Comparison of ENCODE assay signal across 22 mouse cellular contexts in genomic region chr13:38548681-38549080, GRCm38 (mm10). TPM values are rescaled to one million over a fixed set of nuclear protein-coding genes. Genes with fewer than 3 reads are reported as not detected.
DNase-seq lines count a peak whose midpoint lies in the region; ATAC-seq and TF ChIP-seq lines count a peak whose summit lies in the region.
"Had no signal": no experiment of that assay in that cellular context is flagged by ENCODE, and none has a peak within 500 bp of the region (broad histone marks: within the 10 kb centered on the region; RNA-seq: fewer than 3 reads in every experiment).

No protein-coding gene starts in this region.

- no peak for TF ChIP-seq EP300 in CH12.LX (IDR thresholded peaks at IDR 0.05; ENCODE audit: low read length)

- DNase-seq in left cerebral cortex, adult 2 months (ENCODE audit: extremely low spot score in 1 of 2, low spot score in 2 of 2): no peak
- DNase-seq in left cerebral cortex, postnatal 4 days: no peak
- no peak for DNase-seq in CH12.LX (ENCODE audit: extremely low read depth)
- peak; percentile 59 for DNase-seq in ES-CJ7 (ENCODE audit: low read depth, low spot score)
- DNase-seq in limb, embryonic 10.5 days (ENCODE audit: low spot score): peak; percentile 7
- DNase-seq in right cerebral cortex, adult 18-20 months: no peak
- DNase-seq in gastrocnemius, adult 18-20 months (ENCODE audit: low spot score): no peak
- DNase-seq: cerebellum, adult 18-20 months; cerebellum, postnatal 36 days; gastrocnemius, postnatal 36 days; heart, postnatal 10 days; kidney, adult 8-10 months; kidney, postnatal 25 days; lung, postnatal 14 days; right cerebral cortex, postnatal 25 days had no signal

- intact Hi-C loops in left cerebral cortex, adult 2 months (cut with DNase I): no loop called here
- intact Hi-C loops in left cerebral cortex, postnatal 4 days (cut with DNase I): no loop called here

- H3K4me3 ChIP-seq in left cerebral cortex, adult 2 months: no peak overlapping the region
- H3K4me3 ChIP-seq in CH12.LX (replicated peaks in 1 of 3; ENCODE audit: low read depth in 2 of 3, low read length in 2 of 3, poor library complexity in 1 of 3): no peak overlapping the region
- H3K4me3 ChIP-seq in limb, embryonic 10.5 days: no peak overlapping the region
- no peak overlapping the region for H3K4me3 ChIP-seq in hindbrain, embryonic 12.5 days
- H3K4me3 ChIP-seq: hindbrain, embryonic 13.5 days; limb, embryonic 13.5 days; megakaryocyte, embryonic 14.5 days; neural tube, embryonic 15.5 days had no signal

- in situ Hi-C loops in CH12.LX (cut with MboI; ENCODE audit: low pct_ligation_motif_present, low pct_unique_long_range_greater_than_20kb, low sequenced_read_pairs): no loop called here

- peak; percentile 6; the same call in 1 of the 2 replicates for TF ChIP-seq CTCF in left cerebral cortex, adult 2 months (IDR thresholded peaks at IDR 0.05)
- peak in 1 of 2 experiments; percentile 43; a peak in 2 of 4 replicates for TF ChIP-seq CTCF in CH12.LX (conservative IDR thresholded peaks at IDR 0.05 in 1 of 2, IDR thresholded peaks at IDR 0.05 in 1 of 2; ENCODE audit: low read depth in 2 of 2, low read length in 2 of 2)

- dilution Hi-C loops in CH12.LX (cut with MboI; ENCODE audit: extremely low pct_ligation_motif_present, extremely low pct_unique_long_range_greater_than_20kb, low sequenced_read_pairs): no loop called here

- peaks cover 15 to 46% of the 10 kb centered on the region in 2 experiments for H3K4me1 ChIP-seq in CH12.LX (ENCODE audit: control insufficient read depth in 1 of 2, insufficient read depth in 2 of 2)
- H3K4me1 ChIP-seq in limb, embryonic 10.5 days: no peaks in the 10 kb centered on the region
- no peaks in the 10 kb centered on the region for H3K4me1 ChIP-seq in hindbrain, embryonic 12.5 days
- H3K4me1 ChIP-seq: hindbrain, embryonic 13.5 days; limb, embryonic 13.5 days; neural tube, embryonic 15.5 days had no signal

- 86% methylated on average over 5 of the region's 5 CpGs for WGBS in limb, embryonic 10.5 days
- WGBS in hindbrain, embryonic 12.5 days: 79% methylated on average over 5 of the region's 5 CpGs

- no peaks in the 10 kb centered on the region for H3K79me2 ChIP-seq in CH12.LX (replicated peaks; ENCODE audit: control insufficient read depth, extremely low read depth, insufficient read depth, poor library complexity, severe bottlenecking)

- H3K4me2 ChIP-seq in CH12.LX (ENCODE audit: insufficient read depth, low read depth, poor library complexity, severe bottlenecking): no peak overlapping the region
- H3K4me2 ChIP-seq in hindbrain, embryonic 12.5 days (replicated peaks): no peak overlapping the region
- H3K4me2 ChIP-seq: heart, embryonic 11.5 days; hindbrain, embryonic 13.5 days; limb, embryonic 13.5 days; neural tube, embryonic 15.5 days had no signal

- no peak overlapping the region for H3K9ac ChIP-seq in CH12.LX (ENCODE audit: insufficient read depth, low read depth)
- no peak overlapping the region for H3K9ac ChIP-seq in hindbrain, embryonic 12.5 days
- H3K9ac ChIP-seq: hindbrain, embryonic 13.5 days; limb, embryonic 13.5 days; neural tube, embryonic 15.5 days had no signal

- peaks cover 2% of the 10 kb centered on the region for H3K9me3 ChIP-seq in CH12.LX (replicated peaks; ENCODE audit: low read length)
- H3K9me3 ChIP-seq in limb, embryonic 10.5 days (replicated peaks): no peaks in the 10 kb centered on the region
- no peaks in the 10 kb centered on the region for H3K9me3 ChIP-seq in hindbrain, embryonic 12.5 days (replicated peaks)
- H3K9me3 ChIP-seq: hindbrain, embryonic 13.5 days; limb, embryonic 13.5 days; neural tube, embryonic 15.5 days had no signal

- H3K27ac ChIP-seq in left cerebral cortex, adult 2 months: no peak overlapping the region
- no peak overlapping the region for H3K27ac ChIP-seq in CH12.LX (ENCODE audit: insufficient read depth, low read depth)
- no peak overlapping the region for H3K27ac ChIP-seq in limb, embryonic 10.5 days
- no peak overlapping the region for H3K27ac ChIP-seq in hindbrain, embryonic 12.5 days
- H3K27ac ChIP-seq: hindbrain, embryonic 13.5 days; limb, embryonic 13.5 days; neural tube, embryonic 15.5 days had no signal

- no peaks in the 10 kb centered on the region for H3K36me3 ChIP-seq in CH12.LX (replicated peaks in 1 of 2; ENCODE audit: control insufficient read depth in 1 of 2, insufficient read depth in 1 of 2, low read length in 1 of 2)
- H3K36me3 ChIP-seq in limb, embryonic 10.5 days: no peaks in the 10 kb centered on the region
- H3K36me3 ChIP-seq in hindbrain, embryonic 12.5 days: no peaks in the 10 kb centered on the region
- H3K36me3 ChIP-seq: hindbrain, embryonic 13.5 days; limb, embryonic 13.5 days; neural tube, embryonic 15.5 days had no signal

- TF ChIP-seq RAD21 in CH12.LX (IDR thresholded peaks at IDR 0.05; ENCODE audit: low read depth, low read length): no peak

- no peaks in the 10 kb centered on the region for H3K27me3 ChIP-seq in CH12.LX (replicated peaks)
- H3K27me3 ChIP-seq in limb, embryonic 10.5 days (ENCODE audit: low read depth, poor library complexity, severe bottlenecking): no peaks in the 10 kb centered on the region
- H3K27me3 ChIP-seq in hindbrain, embryonic 12.5 days: no peaks in the 10 kb centered on the region
- H3K27me3 ChIP-seq: hindbrain, embryonic 13.5 days; limb, embryonic 13.5 days; neural tube, embryonic 15.5 days had no signal

- no peak for ATAC-seq in hindbrain, embryonic 12.5 days (ENCODE audit: low FRiP score)
- ATAC-seq: forebrain, embryonic 14.5 days had no signal

- TF ChIP-seq POLR2A in CH12.LX (IDR thresholded peaks at IDR 0.05; ENCODE audit: low read depth, low read length): no peak

TF ChIP-seq in CH12.LX, 34 proteins besides CTCF, POLR2A, EP300 and RAD21:
- TF ChIP-seq ZNF384 (IDR thresholded peaks at IDR 0.05; ENCODE audit: low read depth, low read length) (peak; percentile 39; the same call in 1 of the 2 replicates), E2F4 (IDR thresholded peaks at IDR 0.05; ENCODE audit: insufficient replicate concordance, low read depth, low read length) (no peak)

RNA-seq across cellular contexts. Expression of gene Txndc5, which starts 20.1 kb away (rescaled TPM):
- 10 to 100 TPM; 47.0 to 47.4 TPM for total RNA-seq in left cerebral cortex, adult 2 months (2021)
- total RNA-seq in left cerebral cortex, postnatal 4 days (2021): 10 to 100 TPM; 45.6 to 45.8 TPM
- total RNA-seq in CH12.LX (2012; rRNA removed) (131 and 171 TPM in 2 replicates), CH12.LX (2014; rRNA removed) (111 and 120 TPM in 2 replicates)
- polyA plus RNA-seq in CH12.LX (2012; ENCODE audit: insufficient read length, low read depth): 145 and 155 TPM in 2 replicates
- polyA plus RNA-seq in limb, embryonic 10.5 days (2016; fragmentation: Nextera tagmentation; extraction: Ambion mirVana): 188 TPM in 2 replicates
- 155 and 156 TPM in 2 replicates for polyA plus RNA-seq in hindbrain, embryonic 12.5 days (2016; fragmentation: Nextera tagmentation; extraction: Ambion mirVana)
- 10 to 100 TPM; 27.2 to 28.0 TPM for total RNA-seq in gastrocnemius, adult 18-20 months (2021)

Comparison
In these comparisons a context has a peak if more than half of its experiments do, and no peak if none do; other contexts are left out.
1. DNase-seq: peak in ES-CJ7 (single experiment) and limb, embryonic 10.5 days (single experiment); none in left cerebral cortex, adult 2 months (0 of 2), left cerebral cortex, postnatal 4 days (single experiment), CH12.LX (single experiment), right cerebral cortex, adult 18-20 months (single experiment) and gastrocnemius, adult 18-20 months (single experiment).